Mouse (Mus musculus) layer of hippocampus, postnatal 14 days (tissue): ENCODE measurements at regions not wholly inside any gene's neighbourhood (a gene's known extent, or its start where the extent isn't known, plus 50 kb on each side); places are given as distances from the start of the nearest gene placed in this dataset.

Experiments
- DNase-seq, 2 experiments: peaks; one replicate each; pipeline ENCODE4 v3.0.0; 2021 to 2022; ENCODE audit warnings: low spot score in 2 of 2, mixed read lengths in 1 of 2

- DNase-seq = no peak
Observed at GRCm38 (mm10) chr8:8562268-8562667, 98.8 kb downstream of the Efnb2 start.

- no peak for DNase-seq
Observed at GRCm38 (mm10) chr8:8558050-8558449, 103.0 kb downstream of the Efnb2 start.

- no peak for DNase-seq
Observed at GRCm38 (mm10) chr8:8556152-8556551, 104.9 kb downstream of the Efnb2 start.

- no peak for DNase-seq
Observed at GRCm38 (mm10) chr8:8554691-8555090, 106.4 kb downstream of the Efnb2 start.

GRCm38 (mm10) chr8:8552779-8553178 is 108.3 kb downstream of the Efnb2 start:
- DNase-seq = peak in 1 of 2 experiments; percentile 31

DNA sequence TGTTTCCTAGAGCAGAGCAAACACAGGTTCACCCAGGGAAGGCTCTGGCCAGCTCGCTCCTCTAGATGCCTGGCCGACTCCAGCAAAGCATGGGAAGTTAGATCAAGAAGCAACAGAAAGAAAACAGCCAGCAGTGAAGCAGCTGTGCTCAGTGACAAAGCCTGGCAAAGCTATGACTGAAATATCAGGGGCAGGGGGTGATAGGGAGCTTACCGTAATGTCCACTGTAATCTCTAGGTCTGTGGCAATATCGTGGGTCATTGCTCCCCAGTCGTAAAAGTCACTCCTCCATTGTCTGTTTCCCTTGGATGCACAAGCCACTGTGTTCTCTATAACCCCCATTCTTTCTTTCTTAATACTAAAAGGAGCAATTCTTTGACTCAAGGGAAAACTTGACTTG is 124.4 kb downstream of the Efnb2 start:
- no peak for DNase-seq

DNA sequence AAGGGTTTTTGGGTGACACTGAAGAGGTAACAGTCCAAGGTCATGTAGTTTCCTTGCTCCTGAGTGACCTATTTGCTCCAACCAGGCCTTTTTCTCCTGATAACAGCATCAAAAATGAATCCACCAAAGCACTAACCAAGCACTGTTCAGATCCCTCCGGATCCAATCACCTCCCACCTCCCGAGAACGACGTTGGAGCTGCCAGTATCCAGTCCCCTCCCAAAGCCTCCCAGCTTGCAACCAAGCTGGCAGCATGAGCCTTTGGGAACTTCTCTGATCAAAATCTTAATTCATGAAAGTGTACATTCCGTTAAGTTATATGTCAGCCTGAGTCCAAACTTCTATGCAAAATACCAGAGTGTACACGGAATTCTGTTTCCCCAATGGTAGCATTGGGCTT is 126.3 kb downstream of the Efnb2 start:
- DNase-seq = no peak

- no peak for DNase-seq
Observed at GRCm38 (mm10) chr8:8532907-8533306, 128.1 kb downstream of the Efnb2 start.

GRCm38 (mm10) chr8:8530540-8530939 is 130.5 kb downstream of the Efnb2 start:
- DNase-seq = no peak

GRCm38 (mm10) chr8:8521532-8521931 is 139.5 kb downstream of the Efnb2 start:
- no peak for DNase-seq

- peak in 1 of 2 experiments; percentile 13 for DNase-seq
Observed at GRCm38 (mm10) chr8:8519772-8520191, 141.3 kb downstream of the Efnb2 start.

- DNase-seq = no peak
Observed at GRCm38 (mm10) chr8:8517599-8517998, 143.4 kb downstream of the Efnb2 start.

- no peak for DNase-seq
Observed at GRCm38 (mm10) chr8:8516272-8516671, 144.8 kb downstream of the Efnb2 start.

DNA sequence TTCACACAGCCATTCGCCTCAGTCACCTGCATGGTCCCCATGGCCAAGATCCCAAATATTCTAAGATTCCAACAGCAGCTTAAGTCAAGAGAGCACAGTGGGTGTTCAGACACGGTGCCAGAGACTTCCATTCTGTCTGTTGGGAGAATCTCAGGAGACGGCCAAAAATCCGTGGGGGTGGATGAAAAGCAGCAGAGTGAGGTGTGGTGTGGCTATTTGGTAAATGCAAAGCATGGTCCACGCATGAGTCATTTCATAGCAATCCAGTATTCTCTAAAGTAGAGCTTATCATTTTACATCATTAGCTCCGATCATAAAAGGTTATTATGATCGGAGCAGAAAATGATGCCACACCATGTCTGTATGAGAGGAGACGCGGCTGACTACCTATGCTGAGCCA is 161.1 kb downstream of the Efnb2 start:
- no peak for DNase-seq

- DNase-seq = no peak
Observed at GRCm38 (mm10) chr8:8498753-8499152, 162.3 kb downstream of the Efnb2 start.

DNA sequence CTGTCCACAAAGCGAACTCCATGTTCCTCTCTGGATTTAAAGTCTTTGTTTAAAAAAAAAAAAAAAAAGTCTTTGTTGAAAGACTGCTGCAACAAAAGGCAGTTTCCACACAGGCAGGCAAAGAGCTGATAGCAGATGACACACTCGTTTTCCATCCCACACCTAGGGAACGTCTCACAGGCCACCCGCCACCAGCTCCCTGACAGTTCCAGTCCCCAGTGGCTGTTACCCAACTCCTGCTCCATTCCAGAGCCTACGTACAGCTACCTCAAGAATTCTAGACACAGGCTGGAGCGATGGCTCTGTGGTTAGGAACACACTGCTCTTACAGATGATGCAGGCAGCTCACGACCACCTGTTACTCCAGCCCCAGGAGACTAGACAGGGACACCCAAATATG is 165.6 kb downstream of the Efnb2 start:
- peak in 1 of 2 experiments; percentile 15 for DNase-seq

DNA sequence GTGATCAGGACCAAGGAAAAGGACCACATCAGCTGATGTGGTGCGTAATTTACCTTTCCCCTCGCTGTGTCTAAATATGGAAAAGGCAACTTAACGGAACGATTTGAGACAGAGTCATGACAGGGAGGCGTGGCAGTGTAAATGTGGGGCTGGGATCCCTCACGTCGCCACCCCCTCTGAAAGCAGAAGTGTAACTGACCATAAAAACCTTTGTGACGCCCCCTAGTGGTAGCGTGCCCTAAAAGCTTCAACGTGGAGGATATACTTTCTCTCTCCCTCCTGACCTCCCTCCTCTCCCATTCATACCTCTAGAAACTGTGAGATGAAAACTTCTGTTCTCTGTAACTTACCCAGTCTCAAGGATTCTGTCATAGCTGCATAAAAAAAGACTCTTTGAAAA is 166.8 kb downstream of the Efnb2 start:
- DNase-seq = no peak

DNA sequence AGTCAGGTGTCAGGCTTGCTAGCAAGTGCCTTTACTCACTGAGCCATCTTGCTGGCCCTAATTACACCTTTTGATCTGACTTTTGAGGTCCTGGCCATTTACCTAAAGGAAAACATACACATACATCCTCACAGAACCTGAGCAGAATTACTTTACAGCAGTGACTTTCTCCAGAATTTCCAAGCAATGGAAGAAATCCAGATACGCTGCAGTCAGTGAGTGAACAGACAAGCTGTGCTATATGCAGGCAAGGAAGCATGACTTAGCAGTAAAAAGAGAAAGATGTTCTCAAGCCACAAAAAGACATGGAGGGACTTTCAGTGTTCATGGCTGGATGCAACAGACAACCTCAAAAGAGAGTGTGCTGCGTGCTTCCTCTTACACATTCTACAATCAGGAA is 169.1 kb downstream of the Efnb2 start:
- DNase-seq = no peak

- DNase-seq = no peak
Observed at GRCm38 (mm10) chr8:8489784-8490183, 171.3 kb downstream of the Efnb2 start.

DNA sequence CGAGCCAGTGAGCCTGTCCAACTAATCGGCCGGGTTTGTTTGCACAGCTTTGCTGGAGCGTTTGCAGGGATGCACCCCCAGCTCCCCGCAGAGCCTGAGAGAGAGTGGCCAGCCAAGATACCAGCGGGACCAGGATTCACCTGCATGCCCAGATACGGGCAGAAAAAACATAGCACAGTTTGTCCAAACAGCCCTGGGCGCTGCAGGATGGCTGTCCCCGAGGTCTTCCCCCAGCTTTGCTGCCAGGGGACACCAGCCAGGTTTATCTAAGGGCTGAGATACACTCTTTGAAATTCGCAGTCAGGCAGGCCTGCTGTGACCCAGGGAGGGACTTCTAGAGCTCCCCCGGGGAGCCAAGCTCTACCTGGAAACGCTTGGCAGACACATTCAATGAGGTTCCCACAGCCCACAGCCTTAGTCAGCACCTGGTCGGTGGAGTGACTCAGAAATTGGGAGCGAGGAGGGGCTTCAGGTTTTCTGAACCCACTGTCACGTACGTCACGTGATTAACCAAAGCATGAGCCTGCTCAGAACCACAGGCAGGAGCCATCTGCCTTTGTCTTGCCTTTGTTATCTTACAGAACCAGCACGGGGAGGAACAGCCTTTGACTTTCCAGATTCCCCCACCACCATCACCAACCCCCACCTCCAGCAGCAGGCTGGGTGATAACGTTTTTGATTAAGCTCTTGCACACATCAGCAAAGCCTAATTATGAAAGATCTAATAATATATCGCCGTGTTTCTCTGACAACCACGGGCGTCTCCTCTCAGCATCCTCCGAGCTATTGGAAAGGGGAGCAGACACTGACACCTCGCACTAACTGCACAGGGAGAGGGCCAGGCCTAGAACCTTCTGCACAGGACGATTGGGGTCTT is 172.1 kb downstream of the Efnb2 start:
- DNase-seq = peak; percentile 52 to 70

DNA sequence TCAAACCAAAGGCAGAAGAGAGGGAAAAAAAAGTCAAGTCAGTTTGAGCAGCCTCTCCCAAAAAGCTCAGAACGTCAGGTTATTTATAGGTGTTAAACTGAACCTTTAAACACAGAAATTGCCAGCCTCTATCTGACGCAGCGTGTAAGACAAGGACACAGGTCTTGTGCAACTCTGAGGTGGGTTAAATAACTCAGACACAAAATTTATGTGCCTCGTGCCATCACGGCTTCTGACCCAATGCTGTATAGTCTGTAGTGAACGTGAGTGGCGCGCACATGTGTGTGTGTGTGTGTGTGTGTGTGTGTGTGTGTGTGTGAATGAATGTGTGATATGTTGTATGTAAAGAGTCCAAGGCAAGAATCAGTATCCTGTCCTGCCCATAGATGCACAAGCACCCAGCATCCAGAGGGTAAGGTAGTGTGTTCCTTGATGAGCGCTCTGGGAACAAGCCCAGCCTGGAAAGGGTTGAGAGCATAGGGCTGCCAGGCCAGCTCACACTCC is 172.8 kb downstream of the Efnb2 start:
- DNase-seq = no peak

DNA sequence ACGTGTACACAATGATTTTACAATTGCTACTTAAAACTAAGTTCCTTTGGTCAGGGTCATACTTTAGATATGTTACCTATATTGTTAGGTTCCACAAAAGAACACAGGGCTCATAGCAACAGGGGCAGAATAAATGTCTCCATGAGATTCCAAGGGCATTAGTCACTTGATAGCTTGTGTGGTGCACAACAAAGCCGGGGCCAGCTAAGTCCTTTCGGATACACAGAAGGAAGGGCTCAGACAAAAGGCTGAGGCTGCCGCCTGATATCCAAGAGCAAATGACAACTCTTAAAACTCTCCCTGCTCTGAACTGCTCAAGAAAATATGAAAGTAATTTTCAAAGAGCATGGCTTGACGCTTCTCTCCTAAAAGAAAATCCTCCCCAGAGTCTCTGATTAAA is 173.3 kb downstream of the Efnb2 start:
- DNase-seq = no peak

GRCm38 (mm10) chr8:8486866-8487265 is 174.2 kb downstream of the Efnb2 start:
- peak; percentile 46 to 83 for DNase-seq
